Mouse (Mus musculus) heart, embryonic 13.5 days (tissue): ENCODE data around the gene Col10a1. TPM values are rescaled to one million over a fixed set of nuclear protein-coding genes. Genes with fewer than 3 reads are reported as not detected.

Experiments
- ATAC-seq: fragments of 200-750 bp; cut with Nextera tagmentation; 2 replicates; pipeline ENCODE4 v1.8.0; 2017; ENCODE audit warnings: moderate TSS enrichment; ENCODE audit not compliant: insufficient number of reproducible peaks, low FRiP score, low TSS enrichment; ENCODE audit errors: extremely low read depth
- H3K27ac ChIP-seq: fragments of 300-500 bp; sonication (generic); replicated peaks from 2 replicates; pipeline ENCODE4 v1.5.1; 2015; ENCODE audit warnings: moderate library complexity, mild to moderate bottlenecking, inconsistent platforms
- H3K27me3 ChIP-seq: fragments of 300-500 bp; sonication (generic); replicated peaks from 2 replicates; pipeline ENCODE4 v1.6.1; 2015; ENCODE audit warnings: mild to moderate bottlenecking, inconsistent platforms
- H3K36me3 ChIP-seq: fragments of 300-500 bp; sonication (generic); 2 replicates; pipeline ENCODE4 v1.6.1; 2015; ENCODE audit warnings: mild to moderate bottlenecking, inconsistent platforms
- H3K4me1 ChIP-seq: fragments of 300-500 bp; sonication (generic); 2 replicates; pipeline ENCODE4 v1.6.1; 2015; ENCODE audit warnings: inconsistent platforms
- H3K4me2 ChIP-seq: fragments of 300-500 bp; sonication (generic); 2 replicates; pipeline ENCODE4 v1.6.1; 2015; ENCODE audit warnings: inconsistent platforms, mild to moderate bottlenecking, moderate library complexity
- H3K4me3 ChIP-seq: fragments of 300-500 bp; sonication (generic); 2 replicates; pipeline ENCODE4 v1.5.1; 2015; ENCODE audit warnings: moderate library complexity, mild to moderate bottlenecking, inconsistent platforms
- H3K9ac ChIP-seq: fragments of 300-500 bp; sonication (generic); 2 replicates; pipeline ENCODE4 v1.6.1; 2015; ENCODE audit warnings: inconsistent platforms, mild to moderate bottlenecking, moderate library complexity
- H3K9me3 ChIP-seq: fragments of 300-500 bp; sonication (generic); 2 replicates; pipeline ENCODE4 v1.6.1; 2016; ENCODE audit warnings: inconsistent platforms
- WGBS: fragments of 180-500 bp; shearing (Covaris S2); methylation state at CpG from one replicate; pipeline ENCODE4 v1.1.7; 2015; ENCODE audit warnings: mixed read lengths; 5-methylcytosine and 5-hydroxymethylcytosine counted together
- polyA plus RNA-seq: library from polyadenylated mRNA; unstranded; fragments of >200 nt; fragmentation: Nextera tagmentation; extraction: Ambion mirVana; gene quantifications from 2 replicates; pipeline ENCODE4 v1.2.1, GENCODE M21; 2015

The Col10a1 gene
- polyA plus RNA-seq = 0.09 TPM in 2 replicates

GRCm38 (mm10) chr10:34389681-34390080 lies at the start of gene Col10a1:
Gene Col10a1 (plus strand): TSS chr10:34389981.
- H3K27me3 ChIP-seq = no peaks in the 10 kb centered on the region
- H3K4me2 ChIP-seq = no peak within 1 kb of the TSS
- no peaks in the 10 kb centered on the region for H3K4me1 ChIP-seq
- no peaks in the 10 kb centered on the region for H3K9me3 ChIP-seq
- no peak for ATAC-seq
- H3K36me3 ChIP-seq = peaks cover 9% of the 10 kb centered on the region; the same call in 1 of the 2 replicates
- H3K27ac ChIP-seq = no peak within 1 kb of the TSS
- H3K4me3 ChIP-seq = no peak within 1 kb of the TSS
- no peak within 1 kb of the TSS for H3K9ac ChIP-seq
- 76% methylated on average over 8 of the region's 8 CpGs for WGBS

- no peak overlapping the region for H3K27ac ChIP-seq
These were observed 48.8 kb upstream of the Col10a1 start for GRCm38 (mm10) chr10:34341014-34341413.

GRCm38 (mm10) chr10:34341886-34342285 lies 47.9 kb upstream of the Col10a1 start:
- Histone ChIP-seq H3K4me2 (no peak overlapping the region), H3K9ac (no peak overlapping the region), H3K9me3 (no peaks in the 10 kb centered on the region), H3K4me3 (no peak overlapping the region), H3K27me3 (no peaks in the 10 kb centered on the region), H3K27ac (no peak overlapping the region), H3K4me1 (no peaks in the 10 kb centered on the region), H3K36me3 (no peaks in the 10 kb centered on the region)
- 85% methylated on average over 1 of the region's 1 CpGs for WGBS
- ATAC-seq = no peak

More at GRCm38 (mm10) chr10:34341014-34341413, 48.8 kb upstream of the Col10a1 start:
- H3K9me3 ChIP-seq = no peaks in the 10 kb centered on the region
- H3K4me1 ChIP-seq = no peaks in the 10 kb centered on the region
- no peak for ATAC-seq
- WGBS = 73% methylated on average over 6 of the region's 6 CpGs
- H3K9ac ChIP-seq = no peak overlapping the region
- no peaks in the 10 kb centered on the region for H3K27me3 ChIP-seq
- H3K4me2 ChIP-seq = no peak overlapping the region
- no peak overlapping the region for H3K4me3 ChIP-seq
- H3K36me3 ChIP-seq = no peaks in the 10 kb centered on the region

- Histone ChIP-seq H3K9ac (no peak overlapping the region), H3K4me1 (peaks cover 11% of the 10 kb centered on the region), H3K36me3 (no peaks in the 10 kb centered on the region), H3K4me2 (no peak overlapping the region), H3K4me3 (no peak overlapping the region), H3K27me3 (no peaks in the 10 kb centered on the region), H3K27ac (no peak overlapping the region), H3K9me3 (no peaks in the 10 kb centered on the region)
- no peak for ATAC-seq
- 68% methylated on average over 4 of the region's 4 CpGs for WGBS
These were observed 37.6 kb upstream of the Col10a1 start for GRCm38 (mm10) chr10:34352166-34352565.

GRCm38 (mm10) chr10:34358263-34358662 lies 31.5 kb upstream of the Col10a1 start:
- ATAC-seq = no peak
- no peaks in the 10 kb centered on the region for H3K27me3 ChIP-seq

GRCm38 (mm10) chr10:34363756-34364155 lies 26.0 kb upstream of the Col10a1 start:
- H3K36me3 ChIP-seq = no peaks in the 10 kb centered on the region
- H3K9ac ChIP-seq = no peak overlapping the region
- no peak overlapping the region for H3K27ac ChIP-seq
- H3K4me2 ChIP-seq = no peak overlapping the region
- no peak for ATAC-seq
- no peaks in the 10 kb centered on the region for H3K4me1 ChIP-seq
- H3K4me3 ChIP-seq = no peak overlapping the region
- no peaks in the 10 kb centered on the region for H3K27me3 ChIP-seq
- H3K9me3 ChIP-seq = no peaks in the 10 kb centered on the region

More at GRCm38 (mm10) chr10:34358263-34358662, 31.5 kb upstream of the Col10a1 start:
- no peak overlapping the region for H3K4me3 ChIP-seq
- no peaks in the 10 kb centered on the region for H3K9me3 ChIP-seq
- H3K4me1 ChIP-seq = no peaks in the 10 kb centered on the region
- H3K9ac ChIP-seq = no peak overlapping the region
- no peak overlapping the region for H3K4me2 ChIP-seq
- H3K27ac ChIP-seq = no peak overlapping the region
- WGBS = 60% methylated on average over 3 of the region's 3 CpGs
- no peaks in the 10 kb centered on the region for H3K36me3 ChIP-seq

GRCm38 (mm10) chr10:34368138-34368537 lies 21.6 kb upstream of the Col10a1 start:
- Histone ChIP-seq H3K9me3 (no peaks in the 10 kb centered on the region), H3K27ac (no peak overlapping the region), H3K27me3 (no peaks in the 10 kb centered on the region), H3K4me1 (no peaks in the 10 kb centered on the region), H3K9ac (no peak overlapping the region), H3K4me3 (no peak overlapping the region), H3K36me3 (no peaks in the 10 kb centered on the region), H3K4me2 (no peak overlapping the region)
- no peak for ATAC-seq
- 63% methylated on average over 5 of the region's 5 CpGs for WGBS

- Histone ChIP-seq H3K4me1 (no peaks in the 10 kb centered on the region), H3K9me3 (no peaks in the 10 kb centered on the region), H3K4me3 (no peak overlapping the region), H3K27me3 (no peaks in the 10 kb centered on the region), H3K4me2 (no peak overlapping the region), H3K27ac (no peak overlapping the region), H3K36me3 (no peaks in the 10 kb centered on the region; the same call in 1 of the 2 replicates), H3K9ac (no peak overlapping the region)
- no peak for ATAC-seq
- 88% methylated on average over 7 of the region's 7 CpGs for WGBS
These were observed 16.4 kb upstream of the Col10a1 start for GRCm38 (mm10) chr10:34373332-34373731.

- Histone ChIP-seq H3K4me1 (no peaks in the 10 kb centered on the region), H3K36me3 (peaks cover 12% of the 10 kb centered on the region; the same call in 1 of the 2 replicates), H3K4me3 (no peak overlapping the region), H3K27me3 (no peaks in the 10 kb centered on the region), H3K9me3 (no peaks in the 10 kb centered on the region), H3K4me2 (no peak overlapping the region), H3K27ac (no peak overlapping the region), H3K9ac (no peak overlapping the region)
- ATAC-seq = no peak
- WGBS = 78% methylated on average over 5 of the region's 5 CpGs
These were observed 4.1 kb upstream of the Col10a1 start for GRCm38 (mm10) chr10:34385636-34386035.

- WGBS = 78% methylated on average over 4 of the region's 4 CpGs
- H3K9me3 ChIP-seq = no peaks in the 10 kb centered on the region
- H3K36me3 ChIP-seq = peaks cover 23% of the 10 kb centered on the region
- peaks cover 7% of the 10 kb centered on the region; the same call in 1 of the 2 replicates for H3K4me1 ChIP-seq
- ATAC-seq = no peak
- H3K4me2 ChIP-seq = no peak overlapping the region
- no peak overlapping the region for H3K4me3 ChIP-seq
- no peaks in the 10 kb centered on the region for H3K27me3 ChIP-seq
- H3K27ac ChIP-seq = no peak overlapping the region
- H3K9ac ChIP-seq = no peak overlapping the region
These were observed 7.2 kb downstream of the Col10a1 start for GRCm38 (mm10) chr10:34396959-34397358.

GRCm38 (mm10) chr10:34399267-34399666 lies 9.5 kb downstream of the Col10a1 start:
- no peak for ATAC-seq

GRCm38 (mm10) chr10:34418204-34418756 lies 28.5 kb downstream of the Col10a1 start, which contains the start of gene Nt5dc1:
Gene Nt5dc1 (minus strand): TSS chr10:34418552.
- peak; percentile 97 for ATAC-seq
- peaks cover 21% of the 10 kb centered on the region for H3K4me1 ChIP-seq
- WGBS = under 1% methylated on average over 49 of the region's 49 CpGs

More at GRCm38 (mm10) chr10:34399267-34399666, 9.5 kb downstream of the Col10a1 start:
- Histone ChIP-seq H3K4me3 (no peak overlapping the region), H3K27ac (no peak overlapping the region), H3K9ac (no peak overlapping the region), H3K4me1 (peaks cover 7% of the 10 kb centered on the region; the same call in 1 of the 2 replicates), H3K4me2 (no peak overlapping the region), H3K27me3 (no peaks in the 10 kb centered on the region), H3K36me3 (peaks cover 45% of the 10 kb centered on the region), H3K9me3 (no peaks in the 10 kb centered on the region)

More at GRCm38 (mm10) chr10:34418204-34418756, 28.5 kb downstream of the Col10a1 start, which contains the start of gene Nt5dc1:
- peak within 1 kb of the TSS; percentile 85 for H3K27ac ChIP-seq
- peak within 1 kb of the TSS; percentile 89 for H3K9ac ChIP-seq
- H3K4me3 ChIP-seq = peak within 1 kb of the TSS; percentile 83
- H3K36me3 ChIP-seq = no peaks in the 10 kb centered on the region
- no peaks in the 10 kb centered on the region for H3K27me3 ChIP-seq
- no peaks in the 10 kb centered on the region for H3K9me3 ChIP-seq
- H3K4me2 ChIP-seq = peak within 1 kb of the TSS; percentile 76
